In the genomic region with DNA sequence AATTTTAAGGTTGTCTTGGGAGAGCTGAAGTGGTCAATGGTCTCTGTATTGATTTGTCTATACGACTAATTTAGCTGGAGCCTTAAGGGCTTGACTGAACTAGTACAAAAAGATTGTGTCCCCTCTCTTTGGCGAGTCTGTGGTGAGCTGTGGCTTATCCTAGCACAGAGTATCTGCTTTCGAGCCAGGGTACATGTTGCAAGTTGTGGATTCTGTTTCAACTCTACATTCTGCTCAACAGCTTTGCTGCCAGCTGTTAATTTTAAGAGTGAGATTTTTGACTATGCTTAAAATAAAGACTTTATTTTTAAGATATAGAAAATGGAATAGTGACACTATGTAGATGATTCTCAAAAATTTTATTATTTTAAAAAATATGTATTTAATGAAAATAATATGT, we compare ENCODE assay signal across 26 mouse cellular contexts.
DNase-seq lines count a peak whose midpoint lies in the region; ATAC-seq and TF ChIP-seq lines count a peak whose summit lies in the region.
"Had no signal": no experiment of that assay in that cellular context is flagged by ENCODE, and none has a peak within 500 bp of the region (broad histone marks: within the 10 kb centered on the region; RNA-seq: fewer than 3 reads in every experiment).

No protein-coding gene starts in this region.

- no peaks in the 10 kb centered on the region for H3K4me1 ChIP-seq in hindbrain, embryonic 14.5 days (replicated peaks; ENCODE audit: control insufficient read depth, insufficient read depth, low read length)
- no peaks in the 10 kb centered on the region for H3K4me1 ChIP-seq in hindbrain, postnatal 0 days (ENCODE audit: insufficient read depth, low read length)
- H3K4me1 ChIP-seq: heart, embryonic 12.5 days; hindbrain, embryonic 10.5 days; kidney, embryonic 15.5 days; limb, embryonic 13.5 days; liver, embryonic 12.5 days; midbrain, embryonic 10.5 days; neural tube, embryonic 15.5 days had no signal

- peak; percentile 8 for DNase-seq in hindbrain, embryonic 14.5 days (ENCODE audit: low spot score)
- DNase-seq in hindbrain, postnatal 0 days (ENCODE audit: low spot score), result no peak
- peak; percentile 34 to 60 for DNase-seq in right cerebral cortex, postnatal 10 days (ENCODE audit: low spot score in 2 of 2)
- no peak for DNase-seq in right cerebral cortex, postnatal 25 days
- peak; percentile 15 to 26 for DNase-seq in layer of hippocampus, adult 8-10 months (ENCODE audit: low spot score in 2 of 2)
- no peak for DNase-seq in adrenal gland, postnatal 25 days
- no peak for DNase-seq in embryo, embryonic 10.5 days (ENCODE audit: low spot score)
- DNase-seq: adrenal gland, adult 2 months; cerebellum, adult 8-10 months; cerebellum, postnatal 36 days; gastrocnemius, postnatal 14 days; heart, adult 18-20 months; heart, postnatal 10 days; kidney, adult 11 months; kidney, postnatal 36 days; lung, adult 18-20 months; lung, postnatal 10 days; thymus, postnatal 4 days had no signal

- H3K27ac ChIP-seq in hindbrain, embryonic 14.5 days, result no peak overlapping the region
- H3K27ac ChIP-seq in hindbrain, postnatal 0 days, result no peak overlapping the region
- H3K27ac ChIP-seq: hindbrain, embryonic 10.5 days; kidney, embryonic 15.5 days; left cerebral cortex, adult 2 months; limb, embryonic 13.5 days; liver, embryonic 12.5 days; midbrain, embryonic 10.5 days; neural tube, embryonic 15.5 days had no signal

- no peak overlapping the region for H3K4me3 ChIP-seq in hindbrain, embryonic 14.5 days (replicated peaks; ENCODE audit: low read length)
- H3K4me3 ChIP-seq in hindbrain, postnatal 0 days (ENCODE audit: low read length), result no peak overlapping the region
- H3K4me3 ChIP-seq: heart, embryonic 12.5 days; hindbrain, embryonic 10.5 days; kidney, embryonic 15.5 days; left cerebral cortex, adult 2 months; limb, embryonic 13.5 days; liver, embryonic 12.5 days; midbrain, embryonic 10.5 days; neural tube, embryonic 15.5 days had no signal

- H3K9ac ChIP-seq in hindbrain, embryonic 14.5 days, result no peak overlapping the region
- no peak overlapping the region for H3K9ac ChIP-seq in hindbrain, postnatal 0 days (replicated peaks; ENCODE audit: low read length)
- H3K9ac ChIP-seq: heart, embryonic 12.5 days; kidney, embryonic 15.5 days; limb, embryonic 13.5 days; liver, embryonic 12.5 days; neural tube, embryonic 15.5 days had no signal

- TF ChIP-seq CTCF in hindbrain, postnatal 0 days (IDR thresholded peaks at IDR 0.05; ENCODE audit: low read depth), result no peak

- no peaks in the 10 kb centered on the region for H3K27me3 ChIP-seq in hindbrain, embryonic 14.5 days (ENCODE audit: control insufficient read depth, insufficient read depth, low read length)
- no peaks in the 10 kb centered on the region for H3K27me3 ChIP-seq in hindbrain, postnatal 0 days (ENCODE audit: insufficient read depth, low read length)
- H3K27me3 ChIP-seq: heart, embryonic 12.5 days; kidney, embryonic 15.5 days; limb, embryonic 13.5 days; liver, embryonic 12.5 days; neural tube, embryonic 15.5 days had no signal

- no peaks in the 10 kb centered on the region for H3K9me3 ChIP-seq in hindbrain, embryonic 14.5 days (ENCODE audit: control insufficient read depth, low read length)
- H3K9me3 ChIP-seq in hindbrain, postnatal 0 days (ENCODE audit: low read length), result no peaks in the 10 kb centered on the region
- H3K9me3 ChIP-seq: heart, embryonic 12.5 days; hindbrain, embryonic 10.5 days; kidney, embryonic 15.5 days; limb, embryonic 13.5 days; liver, embryonic 12.5 days; midbrain, embryonic 10.5 days; neural tube, embryonic 15.5 days had no signal

- no peaks in the 10 kb centered on the region for H3K36me3 ChIP-seq in hindbrain, embryonic 14.5 days (replicated peaks; ENCODE audit: control insufficient read depth, insufficient read depth)
- H3K36me3 ChIP-seq in hindbrain, postnatal 0 days (ENCODE audit: insufficient read depth, low read length), result no peaks in the 10 kb centered on the region
- H3K36me3 ChIP-seq: heart, embryonic 12.5 days; hindbrain, embryonic 10.5 days; kidney, embryonic 15.5 days; limb, embryonic 13.5 days; liver, embryonic 12.5 days; midbrain, embryonic 10.5 days; neural tube, embryonic 15.5 days had no signal

- WGBS in hindbrain, embryonic 14.5 days, result 82% methylated on average over 3 of the region's 3 CpGs
- 72% methylated on average over 3 of the region's 3 CpGs for WGBS in hindbrain, postnatal 0 days

- no peak for ATAC-seq in hindbrain, embryonic 14.5 days (ENCODE audit: low FRiP score)
- no peak for ATAC-seq in hindbrain, postnatal 0 days
- ATAC-seq: liver, embryonic 12.5 days had no signal

- H3K4me2 ChIP-seq in hindbrain, embryonic 14.5 days (replicated peaks), result no peak overlapping the region
- no peak overlapping the region for H3K4me2 ChIP-seq in hindbrain, postnatal 0 days (ENCODE audit: low read depth, low read length)
- H3K4me2 ChIP-seq: heart, embryonic 12.5 days; kidney, embryonic 15.5 days; limb, embryonic 13.5 days; liver, embryonic 12.5 days; neural tube, embryonic 15.5 days had no signal

Comparison
In these comparisons a context has a peak if more than half of its experiments do, and no peak if none do; other contexts are left out.
1. DNase-seq: peak in hindbrain, embryonic 14.5 days (single experiment), right cerebral cortex, postnatal 10 days (2 of 2) and layer of hippocampus, adult 8-10 months (2 of 2); none in hindbrain, postnatal 0 days (single experiment), right cerebral cortex, postnatal 25 days (single experiment), adrenal gland, postnatal 25 days (single experiment) and embryo, embryonic 10.5 days (single experiment).